Mouse (Mus musculus): ENCODE data around the gene Tsen34. TPM values are rescaled to one million over a fixed set of nuclear protein-coding genes. Genes with fewer than 3 reads are reported as not detected.

The Tsen34 gene
- total and polyA plus RNA-seq, 2 experiments from 2014 or later = 259 to 291 TPM

Small RNA genes lying within 50 kb of the gene (microRNA-seq; reads per million reads assigned to microRNA genes)
- 3.1 to 4.5 reads per million in 2 experiments for gene Mir3572

Other genes starting within 250 kb of the Tsen34 start
- gene Tarm1, start 190.2 kb upstream of the Tsen34 start, total RNA-seq (2014; rRNA removed) = 0.10 TPM in 1 of 2 replicates, not detected in the other
- gene Tarm1, start 190.2 kb upstream of the Tsen34 start, polyA plus RNA-seq (2015; fragmentation: Nextera tagmentation; extraction: Ambion mirVana) = 0.10 TPM in 1 of 2 replicates, not detected in the other
- 0.43 and 0.69 TPM in 2 replicates for gene Oscar, start 76.7 kb upstream of the Tsen34 start, total RNA-seq (2014; rRNA removed)
- gene Oscar, start 76.7 kb upstream of the Tsen34 start, polyA plus RNA-seq (2015; fragmentation: Nextera tagmentation; extraction: Ambion mirVana) = 0.42 and 0.48 TPM in 2 replicates
- 191 and 258 TPM in 2 replicates for gene Ndufa3, start 75.5 kb upstream of the Tsen34 start, total RNA-seq (2014; rRNA removed)
- 464 and 597 TPM in 2 replicates for gene Ndufa3, start 75.5 kb upstream of the Tsen34 start, polyA plus RNA-seq (2015; fragmentation: Nextera tagmentation; extraction: Ambion mirVana)
- gene Tfpt, start 62.9 kb upstream of the Tsen34 start, total RNA-seq (2014; rRNA removed) = 27.1 and 37.5 TPM in 2 replicates
- gene Tfpt, start 62.9 kb upstream of the Tsen34 start, polyA plus RNA-seq (2015; fragmentation: Nextera tagmentation; extraction: Ambion mirVana) = 34.2 and 39.3 TPM in 2 replicates
- gene Prpf31, start 62.9 kb upstream of the Tsen34 start, total RNA-seq (2014; rRNA removed) = 62.6 and 63.5 TPM in 2 replicates
- 66.3 and 77.8 TPM in 2 replicates for gene Prpf31, start 62.9 kb upstream of the Tsen34 start, polyA plus RNA-seq (2015; fragmentation: Nextera tagmentation; extraction: Ambion mirVana)
- 13.1 and 19.8 TPM in 2 replicates for gene Cnot3, start 47.6 kb upstream of the Tsen34 start, total RNA-seq (2014; rRNA removed)
- 26.7 and 35.4 TPM in 2 replicates for gene Cnot3, start 47.6 kb upstream of the Tsen34 start, polyA plus RNA-seq (2015; fragmentation: Nextera tagmentation; extraction: Ambion mirVana)
- 5.2 and 6.6 TPM in 2 replicates for gene Leng1, start 27.0 kb upstream of the Tsen34 start, total RNA-seq (2014; rRNA removed)
- gene Leng1, start 27.0 kb upstream of the Tsen34 start, polyA plus RNA-seq (2015; fragmentation: Nextera tagmentation; extraction: Ambion mirVana) = 10.3 and 10.4 TPM in 2 replicates
- gene Tmc4, start 15.3 kb upstream of the Tsen34 start, total RNA-seq (2014; rRNA removed) = 3.1 and 3.5 TPM in 2 replicates
- 0.93 and 2.0 TPM in 2 replicates for gene Tmc4, start 15.3 kb upstream of the Tsen34 start, polyA plus RNA-seq (2015; fragmentation: Nextera tagmentation; extraction: Ambion mirVana)
- 112 and 165 TPM in 2 replicates for gene Mboat7, start 660 bp downstream of the Tsen34 start, total RNA-seq (2014; rRNA removed)
- 81.8 and 107 TPM in 2 replicates for gene Mboat7, start 660 bp downstream of the Tsen34 start, polyA plus RNA-seq (2015; fragmentation: Nextera tagmentation; extraction: Ambion mirVana)
- 1,013 and 1,830 TPM in 2 replicates for gene Rps9, start 11.1 kb downstream of the Tsen34 start, total RNA-seq (2014; rRNA removed)
- gene Rps9, start 11.1 kb downstream of the Tsen34 start, polyA plus RNA-seq (2015; fragmentation: Nextera tagmentation; extraction: Ambion mirVana) = 807 and 937 TPM in 2 replicates
- 0.48 and 0.54 TPM in 2 replicates for gene Pirb, start 27.5 kb downstream of the Tsen34 start, total RNA-seq (2014; rRNA removed)
- gene Pirb, start 27.5 kb downstream of the Tsen34 start, polyA plus RNA-seq (2015; fragmentation: Nextera tagmentation; extraction: Ambion mirVana) = 0.24 and 0.25 TPM in 2 replicates
- not detected in 2 replicates for gene Gm15448, start 132.8 kb downstream of the Tsen34 start, total RNA-seq (2014; rRNA removed)
- gene Gm15448, start 132.8 kb downstream of the Tsen34 start, polyA plus RNA-seq (2015; fragmentation: Nextera tagmentation; extraction: Ambion mirVana) = not detected in 2 replicates
- not detected in 2 replicates for gene Pira2, start 152.2 kb downstream of the Tsen34 start, total RNA-seq (2014; rRNA removed)
- 0.09 TPM in 1 of 2 replicates, not detected in the other for gene Pira2, start 152.2 kb downstream of the Tsen34 start, polyA plus RNA-seq (2015; fragmentation: Nextera tagmentation; extraction: Ambion mirVana)
- 0.15 and 0.24 TPM in 2 replicates for gene Gm14548, start 205.3 kb downstream of the Tsen34 start, total RNA-seq (2014; rRNA removed)
- 0.08 TPM in 1 of 2 replicates, not detected in the other for gene Gm14548, start 205.3 kb downstream of the Tsen34 start, polyA plus RNA-seq (2015; fragmentation: Nextera tagmentation; extraction: Ambion mirVana)
- 0.43 TPM in 1 of 2 replicates, not detected in the other for gene Lilra6, start 222.6 kb downstream of the Tsen34 start, total RNA-seq (2014; rRNA removed)
- gene Lilra6, start 222.6 kb downstream of the Tsen34 start, polyA plus RNA-seq (2015; fragmentation: Nextera tagmentation; extraction: Ambion mirVana) = not detected in 2 replicates

Data from forebrain, postnatal 0 days (tissue).